Mouse (Mus musculus): Measurements from ENCODE around the gene Hyal2. TPM values are rescaled to one million over a fixed set of nuclear protein-coding genes. Genes with fewer than 3 reads are reported as not detected.

Hyal2 gene
- total RNA-seq, 1 experiment from 2014 or later = 2.5 TPM

- ATAC-seq (replicated peaks; ENCODE audit: insufficient number of reproducible peaks, low FRiP score, low TSS enrichment, poor library complexity, severe bottlenecking) = no peak
These were observed 35.5 kb downstream of the Hyal2 start for GRCm38 (mm10) chr9:107603251-107603650.

- ATAC-seq (replicated peaks; ENCODE audit: insufficient number of reproducible peaks, low FRiP score, low TSS enrichment, poor library complexity, severe bottlenecking) = no peak
These were observed 37.4 kb downstream of the Hyal2 start for GRCm38 (mm10) chr9:107605041-107605661.

GRCm38 (mm10) chr9:107606591-107606990 is 38.8 kb downstream of the Hyal2 start:
- ATAC-seq (replicated peaks; ENCODE audit: insufficient number of reproducible peaks, low FRiP score, low TSS enrichment, poor library complexity, severe bottlenecking) = no peak

- ATAC-seq (replicated peaks; ENCODE audit: insufficient number of reproducible peaks, low FRiP score, low TSS enrichment, poor library complexity, severe bottlenecking) = no peak
These were observed 39.3 kb downstream of the Hyal2 start for GRCm38 (mm10) chr9:107607036-107607435.

- ATAC-seq (replicated peaks; ENCODE audit: insufficient number of reproducible peaks, low FRiP score, low TSS enrichment, poor library complexity, severe bottlenecking) = no peak
These were observed 40.0 kb downstream of the Hyal2 start for GRCm38 (mm10) chr9:107607653-107608245.

GRCm38 (mm10) chr9:107608741-107609432 is 41.1 kb downstream of the Hyal2 start, which contains the start of gene Sema3b:
Gene Sema3b, minus strand, starts transcription at chr9:107609229.
- ATAC-seq (replicated peaks; ENCODE audit: insufficient number of reproducible peaks, low FRiP score, low TSS enrichment, poor library complexity, severe bottlenecking) = no peak

GRCm38 (mm10) chr9:107609433-107609830 is 41.7 kb downstream of the Hyal2 start:
- no peak for ATAC-seq (replicated peaks; ENCODE audit: insufficient number of reproducible peaks, low FRiP score, low TSS enrichment, poor library complexity, severe bottlenecking)

- ATAC-seq (replicated peaks; ENCODE audit: insufficient number of reproducible peaks, low FRiP score, low TSS enrichment, poor library complexity, severe bottlenecking) = no peak
These were observed 43.9 kb downstream of the Hyal2 start for GRCm38 (mm10) chr9:107611456-107612190.

GRCm38 (mm10) chr9:107612191-107612944 is 44.6 kb downstream of the Hyal2 start:
- ATAC-seq (replicated peaks; ENCODE audit: insufficient number of reproducible peaks, low FRiP score, low TSS enrichment, poor library complexity, severe bottlenecking) = peak; percentile 70

- ATAC-seq (replicated peaks; ENCODE audit: insufficient number of reproducible peaks, low FRiP score, low TSS enrichment, poor library complexity, severe bottlenecking) = no peak
These were observed 45.3 kb downstream of the Hyal2 start for GRCm38 (mm10) chr9:107612945-107613569.

GRCm38 (mm10) chr9:107615035-107615434 is 47.3 kb downstream of the Hyal2 start:
- ATAC-seq (replicated peaks; ENCODE audit: insufficient number of reproducible peaks, low FRiP score, low TSS enrichment, poor library complexity, severe bottlenecking) = no peak

- no peak for ATAC-seq (replicated peaks; ENCODE audit: insufficient number of reproducible peaks, low FRiP score, low TSS enrichment, poor library complexity, severe bottlenecking)
These were observed 49.7 kb downstream of the Hyal2 start for GRCm38 (mm10) chr9:107617461-107617860.

GRCm38 (mm10) chr9:107618098-107618497 is 50.4 kb downstream of the Hyal2 start:
- no peak for ATAC-seq (replicated peaks; ENCODE audit: insufficient number of reproducible peaks, low FRiP score, low TSS enrichment, poor library complexity, severe bottlenecking)

GRCm38 (mm10) chr9:107618778-107619545 is 51.2 kb downstream of the Hyal2 start:
- ATAC-seq (replicated peaks; ENCODE audit: insufficient number of reproducible peaks, low FRiP score, low TSS enrichment, poor library complexity, severe bottlenecking) = no peak

- no peak for ATAC-seq (replicated peaks; ENCODE audit: insufficient number of reproducible peaks, low FRiP score, low TSS enrichment, poor library complexity, severe bottlenecking)
These were observed 51.8 kb downstream of the Hyal2 start for GRCm38 (mm10) chr9:107619546-107619879.

- ATAC-seq (replicated peaks; ENCODE audit: insufficient number of reproducible peaks, low FRiP score, low TSS enrichment, poor library complexity, severe bottlenecking) = no peak
These were observed 53.2 kb downstream of the Hyal2 start for GRCm38 (mm10) chr9:107620954-107621353.
